Mouse (Mus musculus) left cerebral cortex, adult 9 months (tissue): Measurements from ENCODE around the gene Smpd2.

Experiments used
- DNase-seq, 2 experiments: peaks; one replicate each; pipeline ENCODE4 v3.0.0; 2022; ENCODE audit warnings: low spot score in 2 of 2

The Smpd2 gene

GRCm38 (mm10) chr10:41488877-41489276 lies 1.3 kb downstream of the Smpd2 start:
- no peak for DNase-seq

- DNase-seq, result no peak
These were observed 3.5 kb downstream of the Smpd2 start for GRCm38 (mm10) chr10:41486506-41487170.

DNA sequence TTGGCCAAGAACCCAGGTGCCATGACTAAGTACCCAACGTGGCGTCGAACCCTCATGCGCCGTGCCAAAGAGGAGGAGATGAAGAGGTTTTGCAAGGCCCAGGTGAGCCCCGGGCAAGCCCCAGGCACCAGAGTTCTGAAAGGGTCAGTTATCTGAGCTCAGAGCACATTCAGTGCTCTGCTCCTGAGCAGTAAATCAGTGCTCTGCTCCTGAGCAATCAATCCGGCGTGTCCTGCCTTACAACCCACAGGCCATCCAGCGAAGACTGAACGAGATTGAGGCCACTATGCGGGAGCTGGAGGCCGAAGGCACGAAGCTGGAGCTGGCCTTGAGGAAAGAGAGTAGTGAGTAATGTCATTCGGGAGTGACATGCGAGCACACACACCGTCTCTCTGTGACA lies 4.4 kb downstream of the Smpd2 start:
- DNase-seq, result no peak

- no peak for DNase-seq
These were observed 7.7 kb downstream of the Smpd2 start for GRCm38 (mm10) chr10:41482446-41482845.

DNA sequence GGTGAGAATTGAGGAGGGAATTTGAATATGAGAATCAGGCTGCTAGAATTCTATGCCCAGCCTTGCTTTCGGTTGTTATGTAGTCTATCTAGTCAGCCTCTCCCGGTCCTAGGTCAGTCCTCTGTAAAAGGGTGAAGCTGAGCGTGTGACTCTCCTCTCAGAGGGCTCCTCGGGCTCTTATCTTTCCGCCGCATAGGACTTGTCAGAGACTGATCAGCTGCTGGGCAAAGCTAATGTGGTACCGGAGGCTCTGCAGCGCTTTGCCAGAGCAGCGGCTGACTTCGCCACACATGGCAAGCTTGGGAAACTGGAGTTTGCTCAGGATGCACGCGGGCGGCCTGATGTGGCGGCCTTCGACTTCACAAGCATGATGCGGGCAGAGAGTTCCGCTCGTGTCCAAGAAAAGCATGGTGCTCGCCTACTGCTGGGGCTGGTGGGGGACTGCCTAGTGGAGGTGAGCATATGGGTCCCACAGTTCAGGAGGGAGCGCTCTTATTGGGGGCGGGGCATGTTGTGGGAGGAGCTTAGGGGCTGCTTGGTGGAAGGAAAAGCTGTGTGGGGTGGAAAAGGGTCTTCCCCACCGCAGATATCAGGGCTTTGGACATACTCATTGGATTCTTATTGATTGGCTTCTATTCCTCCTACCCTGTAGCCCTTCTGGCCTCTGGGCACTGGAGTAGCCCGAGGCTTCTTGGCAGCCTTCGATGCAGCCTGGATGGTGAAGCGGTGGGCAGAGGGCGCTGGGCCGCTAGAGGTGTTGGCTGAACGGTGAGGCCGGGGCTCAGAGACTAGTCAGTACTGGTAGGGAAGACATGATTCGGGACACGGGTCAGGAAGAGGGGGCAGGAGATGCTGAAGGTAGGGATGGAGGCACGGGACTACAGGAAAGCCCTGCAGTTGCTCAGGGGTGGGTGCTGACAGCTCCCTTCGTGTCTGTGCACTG lies 9.0 kb downstream of the Smpd2 start:
- DNase-seq, result no peak

GRCm38 (mm10) chr10:41479961-41480360 lies 10.2 kb downstream of the Smpd2 start:
- DNase-seq, result no peak

- DNase-seq, result peak; percentile 43 to 58
These were observed 12.6 kb downstream of the Smpd2 start for GRCm38 (mm10) chr10:41477278-41478181.

DNA sequence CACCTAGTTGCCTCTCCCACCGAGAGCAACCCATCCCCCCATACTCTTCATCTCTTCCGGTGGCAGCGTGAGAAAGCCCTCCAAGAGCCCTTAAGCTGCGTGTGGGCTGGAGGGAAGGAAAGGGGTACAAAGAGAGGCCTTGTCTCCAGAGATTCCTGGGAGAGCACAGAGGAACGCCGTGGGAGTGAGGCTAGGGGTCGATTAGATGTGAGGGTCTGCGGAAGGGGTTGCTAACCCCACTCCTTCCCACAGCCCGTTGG lies 13.2 kb downstream of the Smpd2 start:
- no peak for DNase-seq

GRCm38 (mm10) chr10:41476171-41477017 lies 13.8 kb downstream of the Smpd2 start, which contains the start of gene Mical1:
Gene Mical1, plus strand, starts transcription at chr10:41476314.
- peak in 1 of 2 experiments; percentile 56 for DNase-seq

DNA sequence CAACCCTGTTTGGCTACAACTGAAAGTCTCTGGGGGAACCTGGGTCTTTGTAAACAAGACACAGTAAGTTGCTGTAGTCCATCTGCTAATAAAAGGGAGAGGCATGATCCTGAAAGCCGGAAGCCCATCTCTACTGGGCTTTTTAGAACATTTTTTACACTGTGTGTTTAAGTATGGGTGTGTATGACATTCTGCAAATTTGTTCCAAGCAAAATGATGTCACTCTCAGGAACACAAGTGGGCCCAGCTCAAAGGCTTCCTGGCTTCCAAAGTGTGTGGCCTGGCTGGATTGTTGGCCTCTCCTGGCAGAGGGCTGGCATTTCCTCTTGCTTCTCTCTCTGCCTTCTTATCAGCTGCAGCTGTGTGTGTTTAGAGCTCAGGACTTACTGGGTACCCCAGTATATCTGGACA lies 15.2 kb downstream of the Smpd2 start:
- no peak for DNase-seq

- no peak for DNase-seq
These were observed 16.2 kb downstream of the Smpd2 start for GRCm38 (mm10) chr10:41473782-41474468.

DNA sequence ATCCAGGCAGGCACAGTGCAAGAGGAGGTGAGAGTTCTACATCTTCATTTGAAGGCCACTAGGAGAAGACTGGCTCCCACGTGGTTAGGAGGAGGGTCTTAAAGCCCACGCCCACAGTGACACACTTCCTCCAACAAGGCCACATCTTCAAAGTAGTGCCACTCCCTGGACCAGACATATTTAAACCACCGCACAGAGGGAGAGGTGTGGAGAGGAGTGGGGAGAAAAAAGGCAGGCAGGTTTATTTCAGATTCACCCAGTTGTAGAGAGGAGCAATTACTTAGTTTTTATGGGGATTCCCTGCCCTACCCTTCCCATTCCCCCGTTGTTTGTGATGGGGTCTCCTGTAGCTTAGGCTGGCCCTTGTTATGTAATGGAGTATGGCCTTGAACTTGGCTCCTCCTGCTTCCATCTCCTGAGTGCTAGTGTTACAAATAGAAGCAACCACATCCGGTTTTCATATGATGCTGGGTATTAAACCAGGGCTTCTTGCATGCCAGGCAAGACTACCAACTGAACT lies 17.1 kb downstream of the Smpd2 start:
- DNase-seq, result no peak

DNA sequence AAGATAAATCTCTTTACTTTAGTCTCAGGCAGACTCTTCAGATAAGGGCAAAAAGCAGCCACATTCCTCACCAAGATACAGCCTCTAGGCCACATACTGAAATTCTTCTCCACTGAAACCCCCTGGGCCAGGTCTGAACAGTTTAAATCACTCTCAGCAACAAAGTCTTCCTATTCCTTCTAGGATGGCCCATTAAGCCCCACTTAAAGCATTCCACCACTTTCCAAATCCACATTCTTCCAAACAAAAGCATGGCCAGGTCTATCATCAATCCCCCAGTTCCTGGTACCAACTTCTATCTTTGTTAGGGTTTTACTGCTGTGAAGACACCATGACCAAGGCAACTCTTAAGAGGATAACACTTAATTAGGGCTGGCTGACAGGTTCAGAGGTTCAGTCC lies 17.6 kb downstream of the Smpd2 start:
- DNase-seq, result no peak

GRCm38 (mm10) chr10:41470693-41471092 lies 19.5 kb downstream of the Smpd2 start:
- DNase-seq, result no peak

DNA sequence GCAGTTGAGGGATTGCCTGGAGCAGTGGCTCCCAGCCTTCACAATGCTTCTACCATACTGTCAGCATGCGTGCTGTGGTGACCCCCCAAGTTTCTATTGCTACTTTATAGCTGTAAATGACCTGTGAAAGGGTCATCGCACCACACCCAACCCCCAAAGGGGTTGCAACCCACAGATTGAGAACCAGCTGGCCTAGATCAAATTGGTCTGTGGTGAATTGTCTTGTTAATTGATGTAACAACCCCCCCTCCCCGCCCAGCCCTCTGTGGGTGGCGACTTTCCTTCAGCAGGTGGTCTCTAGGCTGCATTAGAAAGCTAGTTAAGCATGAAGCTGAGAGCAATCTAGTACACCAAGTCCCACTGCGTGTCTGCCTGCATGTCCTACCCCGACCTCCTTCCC lies 22.8 kb downstream of the Smpd2 start:
- DNase-seq, result no peak

- DNase-seq, result no peak
These were observed 25.7 kb downstream of the Smpd2 start for GRCm38 (mm10) chr10:41464401-41464955.

DNA sequence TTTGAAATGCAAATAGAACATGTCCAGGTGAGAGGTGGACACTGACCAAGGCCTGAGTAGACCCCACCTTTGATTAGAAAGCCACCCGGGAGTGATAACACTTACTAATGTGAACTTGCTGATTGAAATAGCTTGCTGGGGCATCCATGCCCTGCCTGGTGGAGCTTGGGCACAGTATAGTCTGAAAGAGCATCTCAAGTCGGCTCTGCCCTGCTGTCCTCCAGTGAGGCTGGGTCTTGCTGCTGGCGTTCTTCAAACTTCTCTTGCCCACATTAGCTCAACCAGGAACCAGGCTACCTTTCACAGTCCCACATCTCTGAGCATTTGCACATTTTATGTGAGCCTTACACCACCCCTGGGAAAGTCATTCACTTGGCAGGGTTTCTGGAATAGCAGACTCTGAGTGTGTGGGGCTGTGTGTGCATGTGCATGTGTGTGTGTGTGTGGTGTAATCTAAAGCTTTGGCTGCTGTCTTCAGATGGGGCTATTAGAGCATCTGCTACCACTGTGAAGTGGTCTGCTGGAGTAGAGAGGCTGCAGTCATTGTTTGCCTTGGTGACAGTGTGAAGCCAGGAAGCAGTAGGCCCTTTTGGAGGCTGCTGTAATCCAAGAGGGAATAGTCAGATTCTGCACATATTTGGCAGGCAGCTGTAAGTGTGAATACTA lies 29.0 kb downstream of the Smpd2 start:
- no peak for DNase-seq

GRCm38 (mm10) chr10:41460501-41460900 lies 29.7 kb downstream of the Smpd2 start:
- DNase-seq, result no peak

DNA sequence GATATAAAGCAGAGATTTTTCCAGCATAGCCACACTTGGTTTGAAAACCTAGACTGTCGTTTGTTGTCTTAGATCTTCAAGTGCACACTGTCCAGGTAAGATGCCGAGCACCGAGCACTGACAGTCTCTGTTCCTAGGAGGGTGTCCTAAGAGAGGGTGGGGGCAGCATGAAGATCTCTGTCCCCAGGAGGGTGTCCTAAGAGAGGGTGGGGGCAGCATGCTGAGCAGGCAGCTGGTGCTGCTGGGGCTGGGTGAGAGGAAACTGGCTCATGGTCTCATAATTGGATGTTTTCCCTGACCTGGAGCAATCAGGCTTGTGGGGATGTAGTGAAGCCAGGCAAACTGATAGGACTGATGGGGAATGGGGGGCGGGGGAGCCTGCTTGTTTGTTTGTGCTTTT lies 30.2 kb downstream of the Smpd2 start:
- no peak for DNase-seq

- DNase-seq, result no peak
These were observed 37.4 kb downstream of the Smpd2 start for GRCm38 (mm10) chr10:41452791-41453190.
